Mouse (Mus musculus): ENCODE measurements around the gene Hes6.

- peak; percentile 73 for TF ChIP-seq POLR2A (IDR thresholded peaks at IDR 0.05; ENCODE audit: extremely low read depth, insufficient read depth, low read length)
- TF ChIP-seq CTCF (IDR thresholded peaks at IDR 0.05; ENCODE audit: extremely low read depth, insufficient read depth, low read length): no peak
Measured at GRCm38 (mm10) chr1:91413030-91413506, 770 bp downstream of the Hes6 start.
